Mouse (Mus musculus) stomach, embryonic 14.5 days (tissue): ENCODE measurements at regions not wholly inside any gene's neighbourhood (a gene's known extent, or its start where the extent isn't known, plus 50 kb on each side); places are given as distances from the start of the nearest gene placed in this dataset.
A peak's percentile ranks its signal among the peaks of the same experiment; 100 is the strongest.

Source experiments
- ATAC-seq: fragments of 200-750 bp; cut with Nextera tagmentation; 2 replicates; pipeline ENCODE4 v1.8.0; 2017; ENCODE audit warnings: low read depth, moderate TSS enrichment; ENCODE audit not compliant: insufficient number of reproducible peaks, insufficient read depth, low FRiP score
- H3K27ac ChIP-seq: fragments of 300-500 bp; sonication (generic); 2 replicates; pipeline ENCODE4 v1.5.1; 2014; ENCODE audit warnings: mild to moderate bottlenecking, low read length, moderate library complexity, mixed read lengths
- H3K27me3 ChIP-seq: fragments of 300-500 bp; sonication (generic); 2 replicates; pipeline ENCODE4 v1.6.1; 2014; ENCODE audit warnings: low read length, control low read depth, mixed read lengths; ENCODE audit not compliant: control insufficient read depth, insufficient read depth
- H3K36me3 ChIP-seq: fragments of 300-500 bp; sonication (generic); 2 replicates; pipeline ENCODE4 v1.6.1; 2014; ENCODE audit warnings: mild to moderate bottlenecking, control low read depth, low read length, moderate library complexity, mixed read lengths; ENCODE audit not compliant: control insufficient read depth, insufficient read depth
- H3K4me1 ChIP-seq: fragments of 300-500 bp; sonication (generic); 2 replicates; pipeline ENCODE4 v1.6.1; 2014; ENCODE audit warnings: low read length, control low read depth, mixed read lengths; ENCODE audit not compliant: control insufficient read depth, insufficient read depth
- H3K4me2 ChIP-seq: fragments of 300-500 bp; sonication (generic); replicated peaks from 2 replicates; pipeline ENCODE4 v1.6.1; 2014; ENCODE audit warnings: low read depth, low read length, control low read depth
- H3K4me3 ChIP-seq: fragments of 300-500 bp; sonication (generic); 2 replicates; pipeline ENCODE4 v1.5.1; 2014; ENCODE audit warnings: low read depth, low read length, control low read depth
- H3K9ac ChIP-seq: fragments of 300-500 bp; sonication (generic); replicated peaks from 2 replicates; pipeline ENCODE4 v1.6.1; 2014; ENCODE audit warnings: low read depth, mild to moderate bottlenecking, control low read depth, low read length, moderate library complexity, mixed read lengths
- H3K9me3 ChIP-seq: fragments of 300-500 bp; sonication (generic); 2 replicates; pipeline ENCODE4 v1.6.1; 2016; ENCODE audit warnings: low read depth, low read length, control low read depth; ENCODE audit not compliant: control insufficient read depth
- WGBS: fragments of 180-500 bp; shearing (Covaris S2); extraction: QIAGEN DNeasy Blood & Tissue Kit; methylation state at CpG from one replicate; pipeline ENCODE4 v1.1.7; 2014; 5-methylcytosine and 5-hydroxymethylcytosine counted together

- Histone ChIP-seq H3K36me3 (no peaks in the 10 kb centered on the region), H3K27ac (no peak overlapping the region), H3K9me3 (no peaks in the 10 kb centered on the region), H3K9ac (no peak overlapping the region), H3K27me3 (no peaks in the 10 kb centered on the region), H3K4me2 (no peak overlapping the region), H3K4me1 (no peaks in the 10 kb centered on the region), H3K4me3 (no peak overlapping the region)
- 82% methylated on average over 1 of the region's 1 CpGs for WGBS
- no peak for ATAC-seq
Observed at GRCm38 (mm10) chr3:17772886-17773285, 175.3 kb upstream of the Cypt12 start.

GRCm38 (mm10) chr3:17779152-17779551 lies 169.1 kb upstream of the Cypt12 start:
- Histone ChIP-seq H3K27ac (no peak overlapping the region), H3K9ac (no peak overlapping the region), H3K36me3 (no peaks in the 10 kb centered on the region), H3K27me3 (0 out of 2 replicates have a peak, but pooled peaks cover 4% of the 10 kb centered on the region), H3K4me2 (no peak overlapping the region), H3K9me3 (no peaks in the 10 kb centered on the region), H3K4me3 (no peak overlapping the region), H3K4me1 (no peaks in the 10 kb centered on the region)
- no peak for ATAC-seq
- 72% methylated on average over 3 of the region's 3 CpGs for WGBS

- Histone ChIP-seq H3K4me3 (no peak overlapping the region), H3K9ac (no peak overlapping the region), H3K27me3 (peaks cover 34% of the 10 kb centered on the region), H3K9me3 (no peaks in the 10 kb centered on the region), H3K27ac (no peak overlapping the region), H3K4me2 (no peak overlapping the region), H3K36me3 (no peaks in the 10 kb centered on the region), H3K4me1 (peaks cover 10% of the 10 kb centered on the region)
- 74% methylated on average over 3 of the region's 3 CpGs for WGBS
- ATAC-seq, result no peak
Observed at GRCm38 (mm10) chr3:17784076-17784475, 164.1 kb upstream of the Cypt12 start.

GRCm38 (mm10) chr3:17784587-17784986 lies 163.6 kb upstream of the Cypt12 start:
- Histone ChIP-seq H3K27ac (no peak overlapping the region), H3K36me3 (no peaks in the 10 kb centered on the region), H3K27me3 (peaks cover 35% of the 10 kb centered on the region), H3K9ac (no peak overlapping the region), H3K4me3 (no peak overlapping the region), H3K9me3 (no peaks in the 10 kb centered on the region), H3K4me1 (peaks cover 10% of the 10 kb centered on the region), H3K4me2 (no peak overlapping the region)
- 49% methylated on average over 3 of the region's 3 CpGs for WGBS
- no peak for ATAC-seq

GRCm38 (mm10) chr3:17785106-17786022 lies 162.8 kb upstream of the Cypt12 start:
- Histone ChIP-seq H3K9me3 (no peaks in the 10 kb centered on the region), H3K4me3 (peak overlapping the region; percentile 34), H3K27ac (no peak overlapping the region), H3K4me1 (peaks cover 10% of the 10 kb centered on the region), H3K27me3 (peaks cover 41% of the 10 kb centered on the region), H3K36me3 (no peaks in the 10 kb centered on the region), H3K4me2 (peak overlapping the region; percentile 71), H3K9ac (no peak overlapping the region)
- no peak for ATAC-seq
- 7% methylated on average over 21 of the region's 21 CpGs for WGBS

- Histone ChIP-seq H3K4me2 (peak overlapping the region; percentile 71), H3K9ac (0 out of 2 replicates have a peak overlapping the region, but pooled peaks have one; percentile 18), H3K27me3 (peaks cover 43% of the 10 kb centered on the region), H3K4me3 (peak overlapping the region; percentile 34), H3K27ac (no peak overlapping the region), H3K36me3 (no peaks in the 10 kb centered on the region), H3K4me1 (peaks cover 10% of the 10 kb centered on the region), H3K9me3 (no peaks in the 10 kb centered on the region)
- under 1% methylated on average over 56 of the region's 56 CpGs for WGBS
- ATAC-seq, result peak; percentile 56; the same call in 1 of the 2 replicates
Observed at GRCm38 (mm10) chr3:17786023-17786720, 162.0 kb upstream of the Cypt12 start.

GRCm38 (mm10) chr3:17786721-17787442 lies 161.3 kb upstream of the Cypt12 start:
- Histone ChIP-seq H3K9me3 (no peaks in the 10 kb centered on the region), H3K4me2 (peak overlapping the region; percentile 71), H3K36me3 (no peaks in the 10 kb centered on the region), H3K9ac (no peak overlapping the region), H3K4me1 (peaks cover 10% of the 10 kb centered on the region), H3K27ac (no peak overlapping the region), H3K4me3 (peak overlapping the region; percentile 34), H3K27me3 (peaks cover 50% of the 10 kb centered on the region)
- 3% methylated on average over 35 of the region's 35 CpGs for WGBS
- ATAC-seq, result peak; percentile 49; the same call in 1 of the 2 replicates
